Mouse (Mus musculus) heart, postnatal 25 days (tissue): Measurements from ENCODE around the gene Ildr2. TPM values are rescaled to one million over a fixed set of nuclear protein-coding genes. Genes with fewer than 3 reads are reported as not detected.

Experiments used
- DNase-seq: peaks from one replicate; pipeline ENCODE4 v3.0.0; 2022; ENCODE audit warnings: low spot score
- intact Hi-C: fragments of 180-260 bp; cut with DNase I; formaldehyde crosslinking; loops from one replicate; pipeline ENCODE4 v1.15.1; 2025
- total RNA-seq, 2 experiments: library from RNA; stranded (reverse); gene quantifications; 2 replicates each; pipeline ENCODE4 v1.2.3; 2021

Gene Ildr2
- 1 to 10 TPM; 2.8 to 3.6 TPM for total RNA-seq

GRCm38 (mm10) chr1:166253898-166254894 lies at the start of gene Ildr2:
TSS of gene Ildr2 (plus strand) at chr1:166254139.
- peak; percentile 52 for DNase-seq
- intact Hi-C loops = loop anchor here (5.0 kb wide), 1 partner anchor 92 kb away; no protein-coding TSS in a partner anchor

DNA sequence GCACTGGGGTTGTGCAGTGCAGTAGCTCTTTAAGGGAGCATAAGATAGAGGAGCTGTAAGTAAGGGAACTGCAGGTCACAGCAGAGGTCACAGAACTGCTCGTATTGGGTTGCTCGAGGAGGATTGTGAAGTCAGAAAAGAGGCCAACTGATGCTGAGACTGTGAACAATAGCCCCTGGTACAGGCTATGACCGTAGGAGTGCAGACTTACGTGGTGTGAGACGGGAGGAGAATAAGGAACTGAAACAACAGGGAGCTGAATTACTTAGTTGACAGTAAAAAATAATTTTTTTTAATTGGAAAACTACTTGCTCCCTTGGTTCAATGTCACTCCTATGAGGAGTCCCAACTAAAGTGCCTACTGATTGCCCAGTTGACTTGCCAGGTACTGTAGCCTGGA lies 49.8 kb upstream of the Ildr2 start:
- intact Hi-C loops = no loop called here
- DNase-seq = no peak

- intact Hi-C loops = no loop called here
- no peak for DNase-seq
These were observed 48.8 kb upstream of the Ildr2 start for GRCm38 (mm10) chr1:166205159-166205558.

DNA sequence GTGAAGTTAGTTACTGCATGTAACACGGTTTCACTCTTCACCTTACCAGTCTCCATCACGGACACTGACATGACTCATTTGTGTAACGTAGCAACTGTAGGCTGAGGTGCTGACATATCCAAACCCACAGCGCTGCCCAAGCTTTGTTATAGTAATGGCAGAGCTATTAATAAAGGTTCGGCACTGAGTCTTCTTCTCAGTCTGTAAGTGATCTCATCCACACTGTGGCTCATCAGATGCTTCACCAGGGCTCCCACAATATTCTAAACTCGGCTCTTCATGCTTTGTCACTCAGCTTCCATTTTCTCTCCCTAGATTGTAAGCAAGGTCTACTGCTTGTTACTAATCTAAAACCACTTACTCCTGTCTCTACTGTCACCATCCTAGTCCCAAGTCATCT lies 44.6 kb upstream of the Ildr2 start:
- intact Hi-C loops = no loop called here
- no peak for DNase-seq

DNA sequence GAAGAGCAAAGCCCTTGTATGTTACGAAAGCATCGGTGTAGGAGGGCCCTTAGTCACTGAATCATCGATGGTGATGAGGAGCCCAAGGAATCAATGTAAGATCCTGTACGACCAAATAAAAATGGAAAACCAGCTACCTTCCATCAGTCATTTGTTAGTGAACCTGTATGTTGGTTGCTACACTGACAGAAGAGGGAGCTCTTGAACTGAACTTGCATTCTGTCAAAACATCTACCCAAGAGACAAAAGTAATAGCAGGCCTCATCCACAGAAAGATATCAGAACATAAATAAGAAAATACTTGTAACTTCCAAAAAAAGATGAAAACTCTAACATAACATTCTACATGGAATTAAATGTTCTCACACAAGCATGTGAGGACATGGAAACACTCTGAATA lies 39.8 kb upstream of the Ildr2 start:
- intact Hi-C loops = no loop called here
- DNase-seq = no peak

- DNase-seq = no peak
- intact Hi-C loops = no loop called here
These were observed 15.5 kb upstream of the Ildr2 start, which contains the start of gene Mael for GRCm38 (mm10) chr1:166238315-166238969. TSS of gene Mael (minus strand) at chr1:166238747.

GRCm38 (mm10) chr1:166244285-166244684 lies 9.7 kb upstream of the Ildr2 start:
- no peak for DNase-seq
- intact Hi-C loops = no loop called here

- no peak for DNase-seq
- intact Hi-C loops = no loop called here
These were observed 1.2 kb downstream of the Ildr2 start for GRCm38 (mm10) chr1:166255091-166255490.

- no peak for DNase-seq
- intact Hi-C loops = no loop called here
These were observed 1.7 kb downstream of the Ildr2 start for GRCm38 (mm10) chr1:166255651-166256050.

DNA sequence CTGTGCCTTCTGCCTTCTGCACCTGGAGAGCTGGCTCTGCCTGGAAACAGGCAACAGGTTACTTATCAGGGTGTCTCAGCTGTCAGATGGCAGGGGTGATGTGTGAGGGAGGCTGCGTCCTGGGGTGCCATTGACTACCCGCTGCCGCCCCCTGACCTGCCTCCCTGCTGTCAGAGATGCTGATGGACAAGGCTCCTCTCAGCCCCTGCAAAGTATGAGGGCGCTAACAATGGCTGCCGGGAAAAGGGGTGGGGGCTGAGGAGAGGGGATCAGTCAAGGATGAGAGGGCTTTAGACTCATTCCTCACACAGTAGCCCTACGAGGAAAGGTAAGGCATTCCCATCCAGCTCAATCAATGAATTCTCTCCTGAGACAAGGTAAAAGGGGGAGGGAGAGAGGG lies 2.4 kb downstream of the Ildr2 start:
- intact Hi-C loops = no loop called here
- DNase-seq = no peak

DNA sequence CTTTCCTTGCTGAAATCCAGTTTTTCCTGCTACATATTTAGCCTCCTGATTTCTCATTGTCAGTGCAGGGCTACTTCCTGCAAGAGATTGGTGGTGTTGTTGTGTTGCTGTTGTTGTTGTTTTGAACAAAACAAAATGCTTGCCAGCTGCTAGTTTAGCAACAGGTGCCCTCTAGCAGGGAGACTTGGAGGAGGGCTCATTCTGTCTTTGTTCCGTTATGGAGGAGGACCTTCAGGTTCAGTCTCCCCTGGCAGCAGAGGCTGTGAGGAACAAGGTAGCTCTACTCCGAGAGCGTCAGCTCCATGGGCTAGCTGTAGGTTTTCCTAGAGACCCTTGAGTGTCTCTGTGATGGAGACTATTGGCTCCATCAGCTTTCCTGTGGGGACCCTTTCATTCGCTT lies 3.0 kb downstream of the Ildr2 start:
- intact Hi-C loops = no loop called here
- DNase-seq = no peak

- DNase-seq = no peak
- intact Hi-C loops = no loop called here
These were observed 5.6 kb downstream of the Ildr2 start for GRCm38 (mm10) chr1:166259526-166259925.

DNA sequence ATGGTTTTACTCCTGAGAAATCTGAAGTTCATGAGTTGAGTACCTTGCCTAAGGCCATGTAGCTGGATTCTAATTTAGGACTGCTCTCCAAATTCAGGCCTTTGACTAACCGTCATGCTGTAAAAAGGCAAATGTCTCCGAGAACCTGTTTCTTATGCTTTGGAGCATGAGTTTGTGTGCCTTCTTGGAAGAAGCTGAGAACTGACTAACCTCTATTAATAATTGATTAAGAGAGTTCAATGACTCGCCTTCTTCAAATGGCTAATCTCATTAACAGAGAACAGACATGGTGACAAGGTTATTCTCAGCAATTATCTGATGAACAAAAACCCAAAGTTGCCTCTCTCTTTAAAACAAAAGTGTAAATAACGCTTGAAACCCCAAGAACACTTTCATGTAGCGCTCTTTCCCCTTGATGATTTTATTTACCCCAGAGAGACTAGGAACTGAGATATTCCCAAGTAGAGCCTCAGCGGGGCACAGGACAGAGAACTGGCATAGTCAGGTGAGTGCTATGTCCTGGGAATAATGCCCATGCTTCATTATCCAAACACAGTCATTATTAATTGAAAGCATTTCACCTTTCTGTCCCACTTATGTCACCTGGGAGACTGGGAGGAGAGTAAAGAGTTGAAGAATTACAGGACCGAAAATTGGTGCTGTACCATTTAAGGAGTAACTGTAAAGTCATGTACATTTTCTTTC lies 12.2 kb downstream of the Ildr2 start:
- no peak for DNase-seq
- intact Hi-C loops = no loop called here

GRCm38 (mm10) chr1:166266918-166267317 lies 13.0 kb downstream of the Ildr2 start:
- intact Hi-C loops = no loop called here
- DNase-seq = no peak

GRCm38 (mm10) chr1:166268218-166268617 lies 14.3 kb downstream of the Ildr2 start:
- no peak for DNase-seq
- intact Hi-C loops = no loop called here

DNA sequence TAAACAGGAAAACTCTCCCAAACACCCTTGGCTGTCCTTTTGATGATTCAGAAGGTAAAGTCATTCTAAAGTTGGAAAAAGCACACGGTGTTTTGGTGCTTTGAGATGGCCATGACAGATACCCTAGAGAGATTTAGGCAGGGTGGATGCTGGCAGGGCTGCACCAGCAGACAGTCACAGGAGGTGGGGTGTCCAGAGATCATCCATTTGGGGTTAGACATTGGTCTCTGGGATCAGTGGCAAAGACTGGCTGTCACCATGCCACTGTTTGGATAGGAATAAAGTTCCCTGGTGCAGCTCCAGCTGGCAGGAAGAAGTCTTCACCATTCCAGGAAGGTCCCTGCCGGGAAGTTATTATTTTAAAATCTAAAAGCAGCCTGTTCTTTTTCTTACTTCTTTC lies 24.8 kb downstream of the Ildr2 start:
- DNase-seq = no peak
- intact Hi-C loops = no loop called here

- no peak for DNase-seq
- intact Hi-C loops = no loop called here
These were observed 25.8 kb downstream of the Ildr2 start for GRCm38 (mm10) chr1:166279580-166280206.

- peak; percentile 7 for DNase-seq
- intact Hi-C loops = no loop called here
These were observed 26.6 kb downstream of the Ildr2 start for GRCm38 (mm10) chr1:166280566-166280965.

DNA sequence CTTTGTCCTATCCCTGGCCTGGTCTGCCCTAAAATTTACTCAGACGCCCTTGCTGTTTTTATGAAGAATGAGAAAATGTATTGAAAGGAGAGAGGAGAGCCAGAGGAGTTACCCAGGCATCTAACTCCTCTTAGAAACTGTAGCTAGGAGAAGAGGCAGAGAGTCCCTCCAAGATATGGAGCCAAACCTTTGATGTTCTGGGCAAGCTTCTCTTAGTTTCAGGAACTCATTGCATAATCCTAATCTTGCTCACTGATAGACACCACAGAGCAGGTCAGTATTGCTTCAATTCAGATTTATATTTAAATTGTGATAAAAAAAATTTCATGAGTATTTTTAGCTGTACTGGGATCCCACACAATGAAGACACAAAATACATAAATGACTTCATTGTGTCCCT lies 27.3 kb downstream of the Ildr2 start:
- no peak for DNase-seq
- intact Hi-C loops = no loop called here

DNA sequence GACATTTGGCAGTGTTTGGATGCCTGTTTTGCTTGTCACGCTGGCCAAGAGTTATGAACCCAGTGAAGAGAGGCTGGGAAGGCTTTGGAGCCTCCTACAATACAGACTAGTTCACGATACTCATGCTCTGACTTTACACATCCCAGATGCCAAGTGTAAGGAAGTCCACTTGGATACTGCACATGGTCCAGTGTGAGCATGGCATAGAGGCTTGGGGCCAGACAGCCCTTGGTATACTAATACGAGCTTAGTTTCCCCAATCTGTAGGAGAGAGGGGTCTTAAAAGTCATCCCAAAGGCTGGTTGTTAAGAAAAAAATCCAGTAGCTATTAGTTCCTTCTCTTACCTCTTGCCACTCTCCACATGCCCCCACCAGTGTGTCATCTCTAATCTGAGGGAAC lies 27.9 kb downstream of the Ildr2 start:
- no peak for DNase-seq
- intact Hi-C loops = no loop called here
